Mouse (Mus musculus) lung, postnatal 25 days (tissue): ENCODE results near the gene Tmem183a.

Source experiments
- DNase-seq: peaks from one replicate; pipeline ENCODE4 v3.0.0; 2022; ENCODE audit warnings: low spot score

Tmem183a gene

DNA sequence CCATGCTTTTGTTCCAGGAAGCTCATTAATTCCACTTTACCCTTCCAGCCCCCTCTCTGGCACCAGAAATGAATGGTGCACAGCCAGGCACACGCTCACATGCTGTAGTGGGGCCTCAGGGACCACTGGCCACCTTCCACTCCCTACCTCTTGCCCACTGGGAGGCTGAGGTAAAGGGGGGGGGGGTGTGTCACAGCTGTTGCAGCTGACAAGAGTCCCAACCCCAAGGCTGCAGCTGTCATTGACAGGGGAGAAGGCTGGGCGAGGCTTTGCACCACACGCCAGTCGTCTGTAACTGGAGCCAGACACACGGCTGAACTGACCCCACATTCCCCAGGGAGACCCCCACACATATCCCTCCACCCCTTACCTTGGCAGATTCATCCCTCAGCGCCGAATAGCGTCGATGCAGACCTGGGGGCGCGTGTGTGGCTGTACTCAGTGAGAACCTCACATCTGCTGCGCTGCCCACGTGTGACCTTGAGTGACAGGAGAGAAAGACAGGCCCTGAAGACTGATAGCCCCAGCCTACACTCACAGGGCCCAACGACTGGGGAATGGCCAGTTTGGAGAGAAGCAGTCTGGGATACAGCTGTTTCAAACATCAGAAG lies 41.0 kb downstream of the Tmem183a start:
- no peak for DNase-seq

DNA sequence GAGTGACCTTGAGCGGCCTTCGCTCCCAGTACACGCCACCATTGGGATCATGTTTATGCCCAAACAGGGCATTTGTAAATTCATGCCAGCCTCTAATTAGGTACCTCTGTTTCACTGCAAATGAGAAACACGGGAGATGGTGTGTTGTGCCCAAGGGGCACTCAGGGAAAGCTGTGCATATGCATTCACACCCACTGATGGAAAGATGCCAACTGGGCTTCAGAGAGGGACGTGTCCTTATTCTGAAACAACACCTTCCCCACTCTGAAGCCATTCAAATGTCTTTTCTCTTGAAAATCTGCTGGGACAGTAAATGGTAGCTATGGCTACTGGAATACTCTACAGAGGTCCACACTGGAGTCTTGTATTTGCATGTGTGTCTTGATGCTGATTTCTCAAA lies 43.5 kb downstream of the Tmem183a start:
- DNase-seq: no peak

DNA sequence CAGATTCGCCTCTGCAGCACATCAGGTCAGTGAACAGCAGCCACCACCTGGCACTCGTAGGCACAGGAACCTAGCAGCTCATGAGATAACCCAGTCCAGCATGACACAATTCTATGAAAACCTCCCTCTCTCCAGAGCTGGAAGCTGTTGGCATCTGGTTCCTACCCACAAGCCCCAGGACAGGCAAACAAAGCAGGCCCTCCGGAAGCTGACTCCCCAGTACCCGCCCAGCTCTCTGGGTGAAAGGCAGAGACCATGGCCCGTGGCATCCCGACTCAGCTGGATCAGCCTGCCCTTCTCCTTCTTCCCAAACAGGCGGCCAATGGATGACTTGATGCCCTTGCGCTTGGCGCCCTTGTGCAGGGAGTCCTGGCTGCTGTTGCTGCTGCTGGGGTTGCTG lies 45.4 kb downstream of the Tmem183a start:
- no peak for DNase-seq

- no peak for DNase-seq
Observed at GRCm38 (mm10) chr1:134315181-134315580, 46.6 kb downstream of the Tmem183a start.

DNA sequence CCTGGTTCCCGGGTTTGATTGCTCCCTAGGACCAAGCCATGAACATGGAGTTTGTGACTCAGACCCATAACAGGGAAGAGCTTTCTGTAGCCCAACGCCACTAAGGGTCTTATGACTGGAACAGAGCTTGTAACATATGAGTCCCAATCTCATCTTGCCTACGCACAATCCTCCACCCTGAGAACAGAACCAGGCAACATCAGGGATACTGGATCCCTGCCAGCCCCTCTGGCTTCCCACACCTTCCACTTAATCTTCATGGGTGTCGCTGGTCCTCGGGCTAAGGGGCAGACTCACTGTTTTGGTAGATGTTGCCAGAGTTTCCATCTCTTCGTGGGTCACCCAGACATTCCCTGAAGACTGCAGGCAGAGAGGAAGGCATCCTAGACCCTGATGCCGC lies 50.0 kb downstream of the Tmem183a start:
- DNase-seq: no peak

DNA sequence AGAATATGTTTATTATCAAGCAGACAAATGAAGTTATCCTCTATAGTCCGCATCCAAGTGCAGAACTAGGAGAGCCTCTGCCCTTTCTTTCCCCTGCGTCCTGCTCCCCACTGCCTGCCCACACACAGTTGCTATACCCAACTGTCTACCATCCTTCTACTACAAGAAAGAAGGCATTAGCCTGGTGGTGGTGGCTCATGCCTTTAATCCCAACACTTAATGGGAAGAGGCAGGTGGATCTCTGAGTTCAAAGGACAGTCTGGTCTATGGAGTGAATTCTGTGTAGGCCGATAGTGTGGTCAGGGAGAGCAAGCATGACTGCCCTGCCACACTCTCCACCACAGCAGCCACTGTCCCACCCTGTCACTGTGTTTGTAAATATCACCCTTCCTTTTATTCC lies 51.0 kb downstream of the Tmem183a start:
- DNase-seq: no peak

- no peak for DNase-seq
Observed at GRCm38 (mm10) chr1:134310291-134310690, 51.5 kb downstream of the Tmem183a start.

- no peak for DNase-seq
Observed at GRCm38 (mm10) chr1:134307409-134307808, 54.4 kb downstream of the Tmem183a start.

DNA sequence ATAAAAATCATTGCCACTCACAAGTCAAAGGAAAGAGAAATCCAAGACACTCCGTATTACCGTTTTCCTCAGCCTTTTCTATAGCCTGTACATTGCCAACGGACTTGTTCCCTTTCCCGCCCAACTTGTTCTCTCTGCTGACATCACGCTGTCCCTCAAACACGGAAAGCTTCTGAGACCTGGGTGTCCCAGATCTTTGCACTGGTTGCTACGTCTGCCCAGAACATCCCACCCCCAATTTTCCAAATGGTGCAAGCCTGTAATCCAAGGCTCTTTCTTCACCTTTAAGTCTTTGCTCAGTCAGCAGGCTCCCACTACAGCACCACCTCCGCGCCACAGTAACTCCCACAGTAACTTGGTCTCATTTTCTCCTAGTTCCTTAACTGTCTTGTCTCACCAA lies 56.8 kb downstream of the Tmem183a start:
- no peak for DNase-seq

GRCm38 (mm10) chr1:134302568-134303238 lies 59.1 kb downstream of the Tmem183a start:
- DNase-seq: peak; percentile 76

DNA sequence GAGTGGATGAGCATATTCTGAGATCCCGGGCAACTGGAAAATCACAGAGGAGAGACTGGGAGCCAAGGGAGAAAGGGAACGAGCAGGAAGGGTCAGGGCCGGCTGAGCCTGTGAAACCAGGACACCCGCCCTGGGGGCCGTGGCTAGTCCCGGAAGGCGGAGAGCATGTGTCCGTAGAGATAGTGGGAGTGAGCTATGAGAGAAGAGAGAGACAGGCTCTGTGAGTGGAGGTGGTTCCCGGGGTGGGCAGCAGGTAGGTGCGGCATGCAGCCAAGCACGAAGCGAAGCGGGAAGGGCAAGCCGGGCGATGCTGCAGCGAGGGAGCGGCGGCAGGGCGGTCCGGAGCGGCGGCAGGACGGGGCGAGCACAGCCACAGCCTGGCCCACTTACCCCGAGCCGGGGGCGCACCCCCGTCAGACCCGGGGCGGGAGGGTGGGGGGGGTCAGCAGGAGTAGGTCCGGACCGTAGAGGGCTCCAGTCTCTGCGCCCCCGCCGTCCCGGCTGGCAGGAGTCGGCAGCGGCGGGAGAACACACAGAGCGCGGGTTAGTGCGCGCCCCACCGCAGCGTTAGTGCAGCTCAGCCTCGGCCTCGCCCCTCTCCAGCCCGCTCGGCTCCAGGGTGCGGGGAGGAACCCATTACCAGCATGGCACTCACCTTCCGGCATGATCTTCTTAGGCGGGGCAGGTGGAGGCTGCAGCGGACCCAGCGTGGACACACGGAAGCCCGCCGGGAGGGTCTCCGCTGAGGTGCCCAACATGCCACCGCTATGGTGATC lies 63.0 kb downstream of the Tmem183a start:
- no peak for DNase-seq

DNA sequence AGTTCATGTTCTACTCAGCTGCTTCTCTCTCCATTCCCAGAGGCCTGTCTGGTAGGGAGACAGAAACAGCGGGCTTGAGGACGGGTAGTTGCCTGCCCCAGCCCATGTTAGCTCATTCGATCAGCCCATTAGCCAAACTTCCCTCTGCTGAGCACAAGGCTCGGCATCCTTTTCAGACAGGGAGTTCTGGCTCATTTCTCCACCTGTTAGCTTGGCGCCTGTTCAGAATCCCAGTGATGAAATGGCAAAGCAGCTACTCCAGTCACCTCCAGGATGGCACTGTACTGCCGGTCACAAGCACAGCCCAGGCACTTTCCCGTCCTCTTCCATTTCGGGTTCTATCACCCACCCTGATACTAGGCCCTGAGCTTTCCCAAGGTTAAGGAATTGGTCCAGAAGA lies 64.5 kb downstream of the Tmem183a start:
- DNase-seq: no peak
